Mouse (Mus musculus): ENCODE measurements around the gene Otud5. TPM values are rescaled to one million over a fixed set of nuclear protein-coding genes. Genes with fewer than 3 reads are reported as not detected.

The Otud5 gene
- polyA plus RNA-seq, 1 experiment from 2014 or later: 37.1 TPM

DNA sequence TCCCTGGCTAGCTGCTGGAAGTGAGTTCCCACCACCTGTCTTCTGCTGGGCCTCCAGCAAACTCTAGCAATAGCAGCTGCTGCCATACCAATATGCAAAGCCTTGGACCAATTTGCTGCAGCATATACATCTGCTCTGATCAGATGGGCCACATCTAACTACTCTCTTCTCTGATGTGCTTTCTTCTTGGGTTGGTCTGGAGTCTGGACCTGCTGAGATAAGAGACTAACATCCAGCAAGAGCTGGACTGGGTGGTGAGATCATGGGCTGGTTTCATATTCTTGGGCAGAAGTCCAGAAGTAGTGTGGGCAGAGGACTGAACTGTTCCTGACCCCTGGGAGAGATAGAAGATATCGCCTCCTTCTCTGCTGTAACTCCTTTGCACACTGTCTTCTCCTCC, 4.0 kb upstream of the Otud5 start:
- no peak for ATAC-seq (replicated peaks; ENCODE audit: insufficient number of reproducible peaks, low FRiP score, low TSS enrichment, low read depth)

DNA sequence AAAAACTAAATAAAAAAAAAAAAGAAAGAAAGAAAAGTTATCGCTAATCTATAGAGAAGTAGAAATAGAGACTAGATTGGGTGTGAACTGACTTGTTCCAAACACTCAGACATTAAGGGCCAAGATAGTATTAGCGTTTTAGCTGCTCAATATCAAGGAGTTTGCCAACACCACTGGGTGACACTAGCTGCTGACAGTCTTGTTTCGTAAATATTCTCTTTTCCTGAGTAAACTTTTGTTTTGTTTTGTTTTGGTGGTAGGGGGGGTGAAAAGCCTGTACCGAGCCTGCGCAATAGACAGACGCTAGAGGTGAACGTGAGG, 362 bp upstream of the Otud5 start:
- H3K27ac ChIP-seq (replicated peaks; ENCODE audit: low read depth, low read length): no peak overlapping the region
- H3K36me3 ChIP-seq (replicated peaks; ENCODE audit: control insufficient read depth, insufficient read depth, low read depth, low read length): no peaks in the 10 kb centered on the region
- 15% methylated on average over 7 of the region's 7 CpGs for WGBS
- no peaks in the 10 kb centered on the region for H3K27me3 ChIP-seq (ENCODE audit: control insufficient read depth, insufficient read depth, low read length)
- H3K9ac ChIP-seq (replicated peaks; ENCODE audit: low read length): no peak overlapping the region
- H3K9me3 ChIP-seq (replicated peaks; ENCODE audit: control insufficient read depth, low read length): no peaks in the 10 kb centered on the region
- no peaks in the 10 kb centered on the region for H3K4me1 ChIP-seq (ENCODE audit: control insufficient read depth, insufficient read depth, low read length)
- ATAC-seq (replicated peaks; ENCODE audit: insufficient number of reproducible peaks, low FRiP score, low TSS enrichment, low read depth) (no peak), DNase-seq (ENCODE audit: low spot score) (no peak)
- peak overlapping the region; percentile 32; the same call in 1 of the 2 replicates for H3K4me2 ChIP-seq (ENCODE audit: low read depth, low read length)
- no peak overlapping the region for H3K4me3 ChIP-seq (ENCODE audit: low read depth, low read length)

More for the DNA sequence above, 4.0 kb upstream of the Otud5 start:
- Histone ChIP-seq H3K4me2 (ENCODE audit: low read depth, low read length) (no peak overlapping the region), H3K27ac (replicated peaks; ENCODE audit: low read depth, low read length) (no peak overlapping the region), H3K9me3 (replicated peaks; ENCODE audit: control insufficient read depth, low read length) (no peaks in the 10 kb centered on the region), H3K4me1 (ENCODE audit: control insufficient read depth, insufficient read depth, low read length) (no peaks in the 10 kb centered on the region), H3K27me3 (ENCODE audit: control insufficient read depth, insufficient read depth, low read length) (no peaks in the 10 kb centered on the region), H3K36me3 (replicated peaks; ENCODE audit: control insufficient read depth, insufficient read depth, low read depth, low read length) (no peaks in the 10 kb centered on the region), H3K9ac (replicated peaks; ENCODE audit: low read length) (no peak overlapping the region), H3K4me3 (ENCODE audit: low read depth, low read length) (no peak overlapping the region)
- 70% methylated on average over 1 of the region's 1 CpGs for WGBS
- no peak for DNase-seq (ENCODE audit: low spot score)

DNA sequence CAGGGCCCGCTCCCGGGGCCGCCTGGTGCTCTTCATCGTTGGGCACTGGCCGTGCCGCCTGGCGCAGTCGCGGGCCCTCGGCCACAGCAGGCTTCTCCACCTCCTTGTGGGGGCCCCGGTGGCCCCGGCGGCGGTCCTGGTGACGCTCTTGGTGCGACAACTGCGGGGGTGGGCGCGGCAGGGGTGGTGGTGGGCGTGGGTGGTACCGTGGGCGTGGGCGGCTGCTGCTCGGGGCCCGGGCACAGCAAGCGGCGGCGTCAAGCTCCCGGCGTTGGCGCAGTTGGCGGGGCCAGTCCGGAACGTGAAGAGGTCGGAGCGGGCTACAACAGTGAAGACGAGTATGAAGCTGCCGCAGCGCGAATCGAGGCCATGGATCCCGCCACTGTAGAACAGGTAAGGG, 1.2 kb downstream of the Otud5 start:
- Histone ChIP-seq H3K27ac (replicated peaks; ENCODE audit: low read depth, low read length) (0 out of 2 replicates have a peak overlapping the region, but pooled peaks have one; percentile 62), H3K9me3 (replicated peaks; ENCODE audit: control insufficient read depth, low read length) (no peaks in the 10 kb centered on the region), H3K4me3 (ENCODE audit: low read depth, low read length) (peak overlapping the region; percentile 85), H3K9ac (replicated peaks; ENCODE audit: low read length) (peak overlapping the region; percentile 80), H3K4me2 (ENCODE audit: low read depth, low read length) (peak overlapping the region; percentile 47), H3K36me3 (replicated peaks; ENCODE audit: control insufficient read depth, insufficient read depth, low read depth, low read length) (no peaks in the 10 kb centered on the region), H3K4me1 (ENCODE audit: control insufficient read depth, insufficient read depth, low read length) (no peaks in the 10 kb centered on the region), H3K27me3 (ENCODE audit: control insufficient read depth, insufficient read depth, low read length) (no peaks in the 10 kb centered on the region)
- no peak for DNase-seq (ENCODE audit: low spot score)
- no peak for ATAC-seq (replicated peaks; ENCODE audit: insufficient number of reproducible peaks, low FRiP score, low TSS enrichment, low read depth)
- WGBS: 11% methylated on average over 30 of the region's 42 CpGs

DNA sequence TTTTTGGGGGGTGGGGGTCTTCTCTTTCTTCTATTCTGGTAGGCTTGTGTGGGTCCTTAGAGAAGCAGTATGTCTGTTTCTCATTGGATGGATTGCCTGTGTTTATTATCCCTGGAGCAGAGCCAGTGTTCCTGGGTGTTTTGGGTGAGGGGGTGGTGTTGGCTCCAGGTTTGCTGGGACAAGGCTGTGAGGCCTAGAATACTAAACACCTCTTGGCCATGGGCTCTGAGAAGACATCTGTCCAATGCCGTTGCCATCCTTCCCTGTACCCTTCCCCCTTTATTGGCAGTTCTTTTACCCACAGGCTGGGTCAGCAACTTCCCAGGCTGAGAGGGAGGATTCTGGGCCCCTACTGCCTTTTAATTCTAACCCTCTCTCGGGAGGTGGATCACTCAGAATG, 6.7 kb downstream of the Otud5 start:
- H3K4me1 ChIP-seq (ENCODE audit: control insufficient read depth, insufficient read depth, low read length): no peaks in the 10 kb centered on the region
- H3K27me3 ChIP-seq (ENCODE audit: control insufficient read depth, insufficient read depth, low read length): no peaks in the 10 kb centered on the region
- no peaks in the 10 kb centered on the region for H3K36me3 ChIP-seq (replicated peaks; ENCODE audit: control insufficient read depth, insufficient read depth, low read depth, low read length)
- WGBS: 75% methylated on average over 2 of the region's 2 CpGs
- no peaks in the 10 kb centered on the region for H3K9me3 ChIP-seq (replicated peaks; ENCODE audit: control insufficient read depth, low read length)
- H3K9ac ChIP-seq (replicated peaks; ENCODE audit: low read length): no peak overlapping the region
- no peak overlapping the region for H3K27ac ChIP-seq (replicated peaks; ENCODE audit: low read depth, low read length)
- no peak overlapping the region for H3K4me3 ChIP-seq (ENCODE audit: low read depth, low read length)
- no peak overlapping the region for H3K4me2 ChIP-seq (ENCODE audit: low read depth, low read length)
- DNase-seq (ENCODE audit: low spot score): no peak
- no peak for ATAC-seq (replicated peaks; ENCODE audit: insufficient number of reproducible peaks, low FRiP score, low TSS enrichment, low read depth)

DNA sequence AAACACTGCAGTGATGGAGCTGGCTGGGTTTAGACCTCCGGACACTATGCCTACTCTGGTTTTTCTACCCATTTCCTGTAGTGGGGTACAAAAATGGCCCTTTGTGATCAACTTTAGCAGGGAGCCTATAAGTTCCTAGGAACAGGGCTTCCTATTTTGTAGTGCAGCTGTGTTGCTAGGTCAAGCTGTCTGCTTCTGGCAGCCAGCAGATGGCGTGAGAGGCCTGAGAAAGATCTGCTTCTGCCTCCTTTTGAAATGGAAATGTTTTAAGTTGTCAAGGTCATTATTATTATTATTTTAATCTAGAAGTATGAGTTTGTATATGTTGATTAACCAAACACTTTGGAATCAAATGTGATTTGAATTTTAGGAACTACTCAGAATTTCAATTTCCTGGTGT, 13.4 kb downstream of the Otud5 start:
- DNase-seq (ENCODE audit: low spot score): peak; percentile 34
- Histone ChIP-seq H3K4me3 (ENCODE audit: low read depth, low read length) (no peak overlapping the region), H3K27me3 (ENCODE audit: control insufficient read depth, insufficient read depth, low read length) (no peaks in the 10 kb centered on the region), H3K4me2 (ENCODE audit: low read depth, low read length) (no peak overlapping the region), H3K27ac (replicated peaks; ENCODE audit: low read depth, low read length) (no peak overlapping the region), H3K36me3 (replicated peaks; ENCODE audit: control insufficient read depth, insufficient read depth, low read depth, low read length) (no peaks in the 10 kb centered on the region), H3K9me3 (replicated peaks; ENCODE audit: control insufficient read depth, low read length) (no peaks in the 10 kb centered on the region), H3K9ac (replicated peaks; ENCODE audit: low read length) (no peak overlapping the region), H3K4me1 (ENCODE audit: control insufficient read depth, insufficient read depth, low read length) (no peaks in the 10 kb centered on the region)
- 40% methylated on average over 2 of the region's 2 CpGs for WGBS
- no peak for ATAC-seq (replicated peaks; ENCODE audit: insufficient number of reproducible peaks, low FRiP score, low TSS enrichment, low read depth)

DNA sequence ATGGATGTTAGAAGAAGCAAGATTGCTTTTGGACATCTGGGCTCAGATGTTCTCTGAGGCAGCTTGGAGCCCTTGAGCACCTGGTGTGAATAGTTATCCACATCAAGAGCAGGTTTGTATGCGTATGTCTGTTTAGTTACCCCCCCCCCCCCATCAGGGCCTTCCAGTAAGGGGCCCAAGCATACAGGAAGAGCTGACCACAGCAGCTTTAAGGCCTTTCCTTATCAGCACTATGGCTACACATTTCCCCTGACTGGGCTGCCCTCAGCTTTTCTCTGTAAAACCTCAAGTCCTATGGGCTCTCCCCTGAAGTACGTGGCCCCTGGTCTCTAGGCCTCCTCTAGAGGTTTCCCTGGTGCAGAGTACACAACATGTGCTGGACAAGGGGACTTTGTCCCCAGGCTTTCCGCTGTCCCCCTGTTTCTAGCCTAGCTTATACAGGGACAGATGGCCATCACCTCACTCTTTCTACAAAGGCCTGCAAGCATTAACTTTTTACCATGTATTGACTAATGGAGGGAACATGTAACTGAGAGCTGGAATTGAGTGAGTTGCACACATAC, 18.1 kb downstream of the Otud5 start:
- H3K4me2 ChIP-seq (ENCODE audit: low read depth, low read length): no peak overlapping the region
- no peak overlapping the region for H3K9ac ChIP-seq (replicated peaks; ENCODE audit: low read length)
- H3K9me3 ChIP-seq (replicated peaks; ENCODE audit: control insufficient read depth, low read length): no peaks in the 10 kb centered on the region
- no peaks in the 10 kb centered on the region for H3K27me3 ChIP-seq (ENCODE audit: control insufficient read depth, insufficient read depth, low read length)
- H3K27ac ChIP-seq (replicated peaks; ENCODE audit: low read depth, low read length): no peak overlapping the region
- H3K36me3 ChIP-seq (replicated peaks; ENCODE audit: control insufficient read depth, insufficient read depth, low read depth, low read length): no peaks in the 10 kb centered on the region
- 82% methylated on average over 3 of the region's 3 CpGs for WGBS
- no peak overlapping the region for H3K4me3 ChIP-seq (ENCODE audit: low read depth, low read length)
- no peaks in the 10 kb centered on the region for H3K4me1 ChIP-seq (ENCODE audit: control insufficient read depth, insufficient read depth, low read length)
- no peak for DNase-seq (ENCODE audit: low spot score)
- ATAC-seq (replicated peaks; ENCODE audit: insufficient number of reproducible peaks, low FRiP score, low TSS enrichment, low read depth): no peak

DNA sequence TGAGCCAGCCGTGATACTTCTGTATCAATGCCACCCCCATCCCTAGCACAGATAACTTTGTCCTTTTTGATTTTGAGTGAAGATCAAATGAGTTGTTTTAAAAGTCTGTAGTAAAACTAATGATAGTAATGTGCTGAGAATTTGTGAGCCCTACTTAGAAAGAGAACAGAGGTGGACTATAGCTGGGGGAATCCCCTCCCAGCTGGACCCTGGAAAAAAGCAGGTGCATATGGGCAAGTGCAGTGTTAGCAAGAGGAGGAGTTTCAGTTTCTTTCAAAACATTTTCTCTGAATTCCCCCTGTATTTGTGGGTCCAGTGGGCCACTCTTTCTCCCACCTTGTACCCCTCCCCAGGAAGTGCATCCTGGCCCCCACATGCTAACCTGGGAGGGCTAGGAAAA, 22.0 kb downstream of the Otud5 start:
- ATAC-seq (replicated peaks; ENCODE audit: insufficient number of reproducible peaks, low FRiP score, low TSS enrichment, low read depth) (no peak), DNase-seq (ENCODE audit: low spot score) (no peak)
- no peaks in the 10 kb centered on the region for H3K9me3 ChIP-seq (replicated peaks; ENCODE audit: control insufficient read depth, low read length)
- 71% methylated on average over 1 of the region's 1 CpGs for WGBS
- H3K27me3 ChIP-seq (ENCODE audit: control insufficient read depth, insufficient read depth, low read length): no peaks in the 10 kb centered on the region
- H3K9ac ChIP-seq (replicated peaks; ENCODE audit: low read length): no peak overlapping the region
- H3K4me2 ChIP-seq (ENCODE audit: low read depth, low read length): no peak overlapping the region
- H3K36me3 ChIP-seq (replicated peaks; ENCODE audit: control insufficient read depth, insufficient read depth, low read depth, low read length): no peaks in the 10 kb centered on the region
- H3K4me3 ChIP-seq (ENCODE audit: low read depth, low read length): no peak overlapping the region
- H3K4me1 ChIP-seq (ENCODE audit: control insufficient read depth, insufficient read depth, low read length): no peaks in the 10 kb centered on the region
- H3K27ac ChIP-seq (replicated peaks; ENCODE audit: low read depth, low read length): no peak overlapping the region

DNA sequence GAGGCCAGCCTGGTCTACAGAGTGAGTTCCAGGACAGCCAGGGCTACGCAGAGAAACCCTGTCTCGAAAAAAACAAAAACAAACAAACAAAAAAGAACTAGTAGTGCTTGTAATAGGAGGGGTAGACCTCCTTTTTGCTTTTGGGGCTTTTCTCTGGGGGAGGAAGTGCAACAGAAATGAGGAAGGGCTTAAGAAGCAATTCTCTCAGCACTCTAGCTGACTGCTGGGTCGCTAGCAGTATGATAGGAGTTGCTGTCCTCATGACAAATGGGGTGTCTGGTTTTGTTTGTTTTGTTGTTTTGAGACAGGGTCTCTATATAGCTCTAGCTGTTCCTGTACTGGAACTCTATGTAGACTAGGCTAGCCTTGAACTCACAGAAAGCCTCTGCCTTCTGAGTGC, 23.4 kb downstream of the Otud5 start:
- Histone ChIP-seq H3K4me1 (ENCODE audit: control insufficient read depth, insufficient read depth, low read length) (no peaks in the 10 kb centered on the region), H3K9me3 (replicated peaks; ENCODE audit: control insufficient read depth, low read length) (no peaks in the 10 kb centered on the region), H3K4me3 (ENCODE audit: low read depth, low read length) (no peak overlapping the region), H3K27ac (replicated peaks; ENCODE audit: low read depth, low read length) (no peak overlapping the region), H3K9ac (replicated peaks; ENCODE audit: low read length) (no peak overlapping the region), H3K27me3 (ENCODE audit: control insufficient read depth, insufficient read depth, low read length) (no peaks in the 10 kb centered on the region), H3K4me2 (ENCODE audit: low read depth, low read length) (no peak overlapping the region), H3K36me3 (replicated peaks; ENCODE audit: control insufficient read depth, insufficient read depth, low read depth, low read length) (no peaks in the 10 kb centered on the region)
- 75% methylated on average over 3 of the region's 3 CpGs for WGBS
- no peak for ATAC-seq (replicated peaks; ENCODE audit: insufficient number of reproducible peaks, low FRiP score, low TSS enrichment, low read depth)
- no peak for DNase-seq (ENCODE audit: low spot score)

All from embryonic facial prominence, embryonic 11.5 days (tissue).